Mouse (Mus musculus): ENCODE data around the gene 2610008E11Rik.
"Not testable (repeated sequence)": the region's sequence is repeated elsewhere in the genome, so short reads cannot be mapped to it uniquely, and the experiment has no call there.

The 2610008E11Rik gene

DNA sequence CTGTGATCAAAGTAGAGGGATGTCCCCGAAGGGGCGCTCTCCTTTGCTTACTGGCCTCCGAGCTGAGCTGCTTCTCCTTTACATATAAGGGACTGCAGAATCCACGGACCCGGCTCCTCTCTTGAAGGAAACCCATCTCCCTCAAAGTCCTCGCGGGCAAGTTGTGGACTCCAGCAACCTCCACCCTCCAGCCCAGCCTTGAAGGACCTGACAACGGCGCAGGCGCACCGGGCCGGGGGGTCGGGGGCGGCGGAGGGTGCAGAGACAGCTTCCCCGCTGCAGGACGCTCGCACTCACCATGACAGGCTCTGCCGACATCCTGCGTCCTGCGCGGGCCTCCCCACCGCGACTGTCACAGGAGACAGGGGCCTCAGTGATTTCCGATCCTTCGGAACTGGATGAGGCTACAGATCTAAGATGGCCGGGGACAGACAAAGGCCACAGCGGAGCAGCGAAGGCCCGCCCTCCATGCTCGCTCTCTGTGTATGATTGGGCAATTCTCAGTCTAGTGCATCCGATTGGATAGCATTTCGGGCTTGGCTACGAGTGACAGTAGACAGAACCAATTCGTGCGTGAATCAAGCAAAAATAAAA lies at the start of gene 2610008E11Rik:
2610008E11Rik (minus strand) TSS at position 440 of the 594 bp plus-strand sequence.
- peak; percentile 97 for DNase-seq

DNA sequence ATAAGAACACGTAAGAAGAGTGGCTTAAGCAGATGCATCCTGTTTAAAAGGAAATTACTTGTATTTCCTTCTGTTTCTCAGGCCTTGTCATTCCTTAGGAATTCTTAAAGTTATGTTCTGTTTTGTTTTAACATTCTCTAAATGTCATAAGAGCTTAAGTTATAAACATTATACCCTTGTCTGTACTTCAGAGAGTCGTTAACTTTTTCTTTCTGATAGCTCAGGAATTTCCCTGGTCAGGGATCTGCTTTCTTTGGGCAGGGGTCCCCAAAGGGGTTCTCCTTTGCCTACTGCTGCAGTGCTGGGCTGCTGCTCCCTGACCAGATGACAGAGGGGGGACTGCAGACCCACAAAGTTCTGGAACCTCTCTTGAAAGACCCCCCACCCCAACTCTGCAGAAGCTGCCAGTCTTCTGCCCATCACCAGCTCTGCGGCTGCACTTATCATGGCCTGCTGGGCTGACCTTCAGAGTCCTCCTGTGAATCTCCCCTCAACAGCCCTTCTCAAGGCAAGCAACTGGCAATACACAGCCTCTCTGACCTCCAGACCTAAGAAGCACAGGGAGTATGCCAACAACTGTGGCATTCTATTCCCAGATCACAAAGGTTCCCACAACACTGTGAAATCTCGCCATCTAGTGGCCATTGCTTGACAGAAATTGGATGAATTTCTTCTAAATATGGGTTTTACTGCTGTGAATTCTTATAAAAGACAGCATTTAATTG lies 18.9 kb upstream of the 2610008E11Rik start:
- DNase-seq = peak; percentile 81

DNA sequence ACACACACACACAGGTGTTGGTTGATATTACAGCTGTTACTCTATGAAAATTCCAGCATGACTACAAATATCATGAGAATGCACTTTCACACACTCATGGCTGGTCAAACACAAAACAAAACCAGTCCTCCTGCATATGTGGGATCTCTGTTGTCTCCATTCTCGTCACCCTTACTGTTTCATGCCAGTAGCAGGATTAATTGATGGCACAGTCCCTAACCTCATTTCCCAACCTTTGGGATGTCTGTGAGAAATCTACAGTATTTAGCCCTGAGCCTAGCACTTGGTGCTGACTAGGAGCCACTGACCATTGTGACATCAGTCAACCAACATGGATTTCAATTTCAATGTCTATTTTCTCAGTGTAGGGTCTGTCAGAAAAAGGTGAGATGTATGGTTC lies 17.7 kb upstream of the 2610008E11Rik start:
- no peak for DNase-seq

DNA sequence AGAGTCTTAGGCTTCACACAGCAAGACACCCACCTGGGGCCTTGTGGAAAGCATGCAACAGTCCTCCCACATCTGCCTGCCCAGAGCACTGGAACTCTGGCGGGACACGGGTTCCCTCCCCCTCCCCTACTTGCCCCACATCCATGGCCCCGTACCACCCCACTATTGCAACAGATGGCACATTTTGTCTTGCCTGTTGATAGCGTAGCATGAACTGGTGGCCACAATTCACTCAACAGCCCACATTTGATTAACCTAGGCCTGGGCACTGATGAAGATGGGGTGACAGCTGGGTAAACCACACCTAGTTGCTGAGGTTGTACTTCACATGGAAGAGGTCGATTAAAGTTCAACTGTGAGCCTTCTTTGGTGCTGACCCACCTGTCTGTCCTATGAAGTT lies 13.1 kb upstream of the 2610008E11Rik start:
- DNase-seq = no peak

DNA sequence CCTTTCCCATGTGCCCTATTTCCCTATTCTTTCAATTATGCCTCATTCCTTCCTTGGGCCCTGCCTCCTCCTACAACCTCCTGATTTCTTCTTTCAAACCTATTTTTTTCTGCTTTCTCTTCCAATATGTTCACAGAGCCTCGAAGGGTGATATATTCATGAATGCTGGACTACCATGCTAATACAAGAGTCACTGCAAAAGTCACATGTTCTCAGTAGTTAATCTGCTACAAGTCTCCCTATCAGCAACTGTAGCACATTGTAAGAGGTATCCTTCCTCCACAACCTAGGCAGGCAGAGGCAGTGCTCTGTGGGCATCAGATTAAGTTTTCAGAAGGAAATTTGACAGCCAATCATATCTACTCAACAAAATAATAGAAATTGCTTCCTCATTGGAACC lies 11.8 kb upstream of the 2610008E11Rik start:
- DNase-seq = no peak

DNA sequence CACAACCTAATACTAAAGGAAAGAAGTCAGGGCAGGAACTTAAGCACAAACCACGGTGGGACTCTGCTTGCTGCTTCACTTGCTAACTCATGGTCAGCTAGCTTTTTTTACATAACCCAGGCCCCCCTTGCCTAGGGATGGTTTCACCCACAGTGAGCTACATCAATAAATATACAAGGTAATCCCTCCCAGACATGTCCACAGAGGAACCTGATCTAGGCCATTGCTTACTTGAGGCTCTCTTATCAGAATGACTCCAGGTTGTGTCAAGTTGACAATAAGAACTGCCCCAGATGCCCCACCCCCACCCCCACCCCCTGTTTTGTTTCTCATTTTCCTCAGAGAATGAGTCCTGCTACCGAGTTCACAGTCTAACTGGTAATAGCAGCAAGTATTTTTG lies 10.1 kb upstream of the 2610008E11Rik start:
- DNase-seq = no peak

DNA sequence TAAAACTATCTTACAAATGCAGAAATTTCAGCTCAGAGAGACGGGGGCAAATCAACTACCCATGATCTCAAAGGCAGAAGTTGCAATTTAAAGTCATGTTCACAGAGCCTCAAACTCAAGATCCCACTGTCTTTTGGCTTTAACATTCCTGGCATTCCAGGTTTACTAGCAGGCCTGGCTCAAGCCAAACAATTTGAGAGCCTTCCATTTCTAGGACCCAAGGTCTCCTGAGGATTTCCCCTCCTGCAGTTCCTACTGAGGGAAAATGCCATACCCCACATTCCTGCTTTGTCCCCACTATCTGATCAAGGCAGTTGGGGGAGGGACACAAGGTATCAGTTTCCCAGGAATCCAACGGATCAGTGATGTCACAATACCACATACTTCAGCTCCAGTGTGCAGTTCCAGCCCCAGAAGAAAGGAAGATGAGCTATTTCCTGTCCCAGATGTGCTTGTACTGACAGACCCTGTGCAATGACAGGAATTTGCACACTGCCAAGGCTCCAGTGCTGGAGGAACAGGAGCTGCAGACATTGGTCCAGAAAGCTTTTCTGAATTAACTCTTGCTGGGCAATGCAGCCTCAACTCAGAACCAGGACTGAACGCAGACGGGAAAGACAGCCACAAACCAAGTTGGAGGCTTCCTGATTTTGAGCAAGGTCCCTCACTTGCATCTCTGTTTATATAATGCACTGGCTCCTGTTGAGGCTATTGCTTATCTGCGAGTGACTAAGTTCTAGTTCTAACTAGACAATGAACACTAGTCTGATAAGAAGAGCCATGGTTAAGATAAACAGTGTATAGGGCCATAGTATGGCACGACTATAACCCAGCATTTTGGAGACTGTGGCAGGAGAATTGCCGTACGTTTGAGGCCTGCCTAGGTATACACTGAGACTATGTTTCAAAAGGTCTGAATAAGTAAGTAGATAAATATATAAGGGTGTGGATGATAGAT lies 9.2 kb upstream of the 2610008E11Rik start:
- DNase-seq = no peak

DNA sequence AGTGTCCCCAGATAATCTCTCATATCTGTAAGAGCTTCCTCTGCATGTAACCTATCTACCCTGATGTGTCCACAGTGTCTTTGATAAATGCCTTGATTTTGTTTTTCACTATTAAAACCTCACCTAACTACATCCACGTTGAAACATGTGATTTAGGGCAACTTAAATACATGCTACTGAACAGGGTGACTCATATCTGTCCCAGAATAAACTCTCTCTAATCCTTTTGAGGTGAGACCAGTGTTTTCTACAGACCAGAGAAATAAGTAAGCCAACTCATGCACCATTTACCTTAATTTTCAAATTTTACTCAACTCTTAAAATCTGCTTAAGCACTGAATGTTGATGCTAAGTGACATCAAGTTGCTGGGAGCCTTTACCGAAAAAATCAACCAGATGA lies 694 bp downstream of the 2610008E11Rik start:
- DNase-seq = no peak

DNA sequence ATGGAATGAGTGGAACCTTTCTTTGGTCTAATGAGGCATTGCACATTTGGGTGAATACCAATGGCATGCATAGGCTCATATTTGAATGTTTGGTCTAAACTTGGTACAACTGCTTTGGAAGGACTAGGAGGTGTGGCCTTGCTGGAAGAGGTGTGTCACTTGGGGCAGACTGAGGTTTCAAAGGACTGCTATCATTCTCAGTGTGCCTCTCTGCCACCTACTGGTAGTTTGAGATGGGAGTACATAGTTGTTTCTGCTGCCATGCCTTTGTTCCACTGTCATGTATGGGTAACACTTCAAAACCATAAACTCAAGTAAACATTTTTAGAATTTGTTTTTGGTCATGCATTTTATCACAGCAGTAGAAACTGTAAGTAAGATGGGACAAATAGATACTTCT lies 5.7 kb downstream of the 2610008E11Rik start:
- DNase-seq = no peak

DNA sequence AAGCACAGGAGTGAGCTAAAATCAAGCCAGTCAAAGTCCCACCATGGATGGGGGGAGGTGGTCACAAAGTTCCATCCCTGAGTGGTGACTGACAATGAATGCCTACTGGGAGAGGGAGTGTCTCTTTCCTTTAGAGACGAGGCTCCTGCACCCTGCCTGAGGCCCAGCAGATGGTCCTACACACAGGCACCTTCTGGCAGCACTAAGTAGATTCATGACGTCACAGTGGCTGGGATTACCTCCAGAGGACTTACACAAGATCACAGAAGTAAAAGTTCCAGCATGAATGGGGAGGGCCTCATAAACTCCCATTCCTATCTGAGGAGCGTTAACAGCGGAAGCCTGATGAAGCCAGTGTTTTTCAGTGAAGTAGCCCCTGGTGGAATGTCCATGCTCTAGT lies 8.4 kb downstream of the 2610008E11Rik start:
- DNase-seq = peak; percentile 10

DNA sequence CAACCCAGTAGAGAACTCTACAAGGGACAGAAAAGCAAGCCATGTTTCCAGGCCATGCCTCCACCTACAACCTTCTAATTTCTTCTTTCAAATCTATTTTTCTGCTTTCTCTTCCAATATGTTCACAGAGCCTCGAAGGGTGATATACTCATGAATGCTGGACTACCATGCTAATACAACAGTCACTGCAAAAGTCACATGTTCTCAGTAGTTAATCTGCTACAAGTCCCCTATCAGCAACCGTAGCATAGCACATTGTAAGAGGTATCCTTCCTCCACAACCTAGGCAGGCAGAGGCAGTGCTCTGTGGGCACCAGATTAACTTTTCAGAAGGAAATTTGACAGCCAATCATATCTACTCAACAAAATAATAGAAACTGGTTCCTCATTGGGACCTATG lies 10.8 kb downstream of the 2610008E11Rik start:
- DNase-seq = no peak

DNA sequence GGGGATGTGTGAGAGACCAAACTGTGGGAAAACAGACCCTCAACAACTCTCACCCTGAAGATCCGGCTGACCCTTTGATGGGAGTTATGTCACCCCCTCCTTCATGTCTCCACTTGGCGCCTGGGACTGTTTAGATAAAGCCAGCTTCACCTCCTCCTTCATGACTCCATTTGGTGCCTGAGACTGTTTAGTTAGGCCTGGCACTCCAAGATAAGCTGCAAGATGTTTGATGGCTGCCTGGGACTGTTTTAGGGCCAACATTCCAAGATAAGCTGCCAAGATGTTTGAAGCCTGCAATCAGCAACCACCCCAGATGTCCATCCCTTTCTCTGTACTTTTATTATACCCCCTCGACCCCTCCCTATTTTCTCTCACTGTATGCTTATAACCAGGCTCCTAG lies 40.0 kb downstream of the 2610008E11Rik start:
- not testable (repeated sequence) for DNase-seq

DNA sequence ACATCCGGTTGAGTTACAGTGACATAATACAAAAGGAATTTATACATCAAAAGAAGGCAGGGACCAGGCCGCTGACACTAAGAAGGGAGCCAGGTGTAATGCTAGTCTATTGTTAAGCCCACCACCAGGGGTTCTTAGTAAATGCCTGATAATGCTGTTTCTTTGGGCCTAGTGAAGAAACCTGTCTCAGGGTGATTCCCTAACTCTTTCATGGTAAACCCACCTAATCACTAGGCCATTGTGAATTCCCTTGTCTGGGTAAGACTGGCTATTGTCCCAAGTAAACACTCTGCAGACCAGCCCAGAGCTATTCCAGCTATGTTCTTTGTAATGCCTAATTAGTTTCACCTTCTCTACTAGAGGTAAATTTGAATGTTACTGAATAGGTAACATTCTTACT lies 54.9 kb downstream of the 2610008E11Rik start:
- not testable (repeated sequence) for DNase-seq

DNA sequence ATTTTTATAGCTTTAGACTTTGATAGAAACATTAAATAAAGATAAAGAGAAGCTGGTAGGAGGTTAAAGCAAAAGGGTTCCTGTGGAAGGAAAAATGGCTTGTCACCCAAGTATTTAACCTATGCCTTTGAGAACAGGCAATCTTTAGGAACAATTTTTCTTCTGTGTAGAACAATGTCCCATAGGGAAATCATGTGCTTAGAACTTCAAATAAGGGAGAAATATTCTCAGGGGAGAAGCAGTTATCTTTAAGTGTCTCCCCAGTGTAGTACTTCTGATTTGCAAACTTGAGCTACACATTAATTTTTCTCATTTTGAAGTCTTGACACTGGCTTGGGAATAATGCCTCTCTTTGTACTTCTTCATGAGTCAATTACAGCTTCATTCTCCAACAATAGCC lies 69.0 kb downstream of the 2610008E11Rik start, which contains the start of gene Olfr57:
Olfr57 (plus strand) TSS at position 301 of the 400 bp plus-strand sequence.
- no peak for DNase-seq
